ENCODE assay signal across 12 mouse cellular contexts in the genomic region with DNA sequence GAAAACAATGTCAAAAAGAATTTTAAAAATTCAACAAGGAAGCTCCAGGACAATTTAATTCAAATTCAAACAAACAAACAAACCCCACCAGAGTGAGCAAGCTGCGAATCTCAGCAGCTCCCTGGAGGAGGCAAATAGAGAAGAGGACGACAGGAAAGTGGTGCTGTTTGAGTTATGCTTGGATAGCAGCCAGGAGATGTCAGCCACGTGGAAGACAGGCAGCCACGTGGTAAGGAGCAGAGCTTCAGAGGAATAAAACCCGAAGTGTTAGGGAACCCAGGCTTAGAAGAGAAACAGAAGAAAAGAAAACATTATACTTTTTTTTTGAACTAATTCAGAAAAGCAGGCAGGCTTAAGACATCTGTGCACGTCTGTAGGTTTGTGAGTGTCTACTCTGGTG.
DNase-seq lines count a peak whose midpoint lies in the region; ATAC-seq and TF ChIP-seq lines count a peak whose summit lies in the region.
"Had no signal": no experiment of that assay in that cellular context is flagged by ENCODE, and none has a peak within 500 bp of the region (broad histone marks: within the 10 kb centered on the region; RNA-seq: fewer than 3 reads in every experiment).

No protein-coding gene starts in this region.

- H3K9ac ChIP-seq in heart, embryonic 11.5 days (ENCODE audit: low read depth, low read length): no peak overlapping the region
- H3K9ac ChIP-seq in limb, embryonic 14.5 days (ENCODE audit: low read depth, low read length, severe bottlenecking): no peak overlapping the region
- H3K9ac ChIP-seq: hindbrain, embryonic 15.5 days had no signal

- TF ChIP-seq CTCF in brain, embryonic 14.5 days (IDR thresholded peaks at IDR 0.05; ENCODE audit: borderline replicate concordance, extremely low read depth, insufficient read depth, insufficient read length): no peak

- H3K27me3 ChIP-seq in heart, embryonic 11.5 days (ENCODE audit: control insufficient read depth, insufficient read depth, low read length): no peaks in the 10 kb centered on the region
- no peaks in the 10 kb centered on the region for H3K27me3 ChIP-seq in limb, embryonic 14.5 days (ENCODE audit: control insufficient read depth, insufficient read depth, low read length)
- H3K27me3 ChIP-seq in limb, embryonic 10.5 days (ENCODE audit: low read depth, poor library complexity, severe bottlenecking): no peaks in the 10 kb centered on the region

- H3K4me3 ChIP-seq in heart, embryonic 11.5 days (ENCODE audit: low read depth, low read length): no peak overlapping the region
- no peak overlapping the region for H3K4me3 ChIP-seq in limb, embryonic 14.5 days (replicated peaks; ENCODE audit: low read length)
- H3K4me3 ChIP-seq in limb, embryonic 10.5 days: no peak overlapping the region
- H3K4me3 ChIP-seq: hindbrain, embryonic 15.5 days had no signal

- DNase-seq in heart, adult 18-20 months: no peak
- peak; percentile 36 for DNase-seq in limb, embryonic 14.5 days (ENCODE audit: low spot score)
- no peak for DNase-seq in limb, embryonic 10.5 days (ENCODE audit: low spot score)
- DNase-seq in 416B (ENCODE audit: low read depth): peak; percentile 52
- peak; percentile 87 for DNase-seq in brain, embryonic 14.5 days (ENCODE audit: low read depth)
- DNase-seq in frontal cortex, postnatal 10 days (ENCODE audit: low spot score in 2 of 2): no peak
- DNase-seq in urinary bladder, adult 18-20 months (ENCODE audit: low spot score in 2 of 2): no peak
- DNase-seq: kidney, postnatal 14 days; liver had no signal

- peaks cover 45% of the 10 kb centered on the region for H3K4me1 ChIP-seq in heart, embryonic 11.5 days (ENCODE audit: control insufficient read depth, insufficient read depth, low read length)
- H3K4me1 ChIP-seq in limb, embryonic 14.5 days (ENCODE audit: control insufficient read depth, insufficient read depth, low read length): peaks cover 22% of the 10 kb centered on the region
- peaks cover 27% of the 10 kb centered on the region for H3K4me1 ChIP-seq in limb, embryonic 10.5 days

- no peak for ATAC-seq in heart, embryonic 11.5 days (replicated peaks; ENCODE audit: insufficient number of reproducible peaks, low FRiP score, low TSS enrichment)
- ATAC-seq in limb, embryonic 14.5 days (ENCODE audit: low FRiP score, low read depth): no peak

- H3K36me3 ChIP-seq in heart, embryonic 11.5 days (ENCODE audit: control insufficient read depth, insufficient read depth, low read length): no peaks in the 10 kb centered on the region
- H3K36me3 ChIP-seq in limb, embryonic 14.5 days (ENCODE audit: control insufficient read depth, insufficient read depth, low read length): no peaks in the 10 kb centered on the region
- H3K36me3 ChIP-seq in limb, embryonic 10.5 days: no peaks in the 10 kb centered on the region
- H3K36me3 ChIP-seq: hindbrain, embryonic 15.5 days had no signal

- no peak for TF ChIP-seq POLR2A in limb, embryonic 14.5 days (IDR thresholded peaks at IDR 0.05; ENCODE audit: borderline replicate concordance, extremely low read depth, insufficient read depth, insufficient read length)
- TF ChIP-seq POLR2A in brain, embryonic 14.5 days (IDR thresholded peaks at IDR 0.05; ENCODE audit: borderline replicate concordance, extremely low read depth, insufficient read depth, insufficient read length, poor library complexity, severe bottlenecking): no peak

- H3K27ac ChIP-seq in heart, embryonic 11.5 days (ENCODE audit: low read depth, low read length): 0 out of 2 replicates have a peak overlapping the region, but pooled peaks have one; percentile 31
- H3K27ac ChIP-seq in limb, embryonic 14.5 days (replicated peaks; ENCODE audit: low read depth, low read length): no peak overlapping the region
- H3K27ac ChIP-seq in limb, embryonic 10.5 days: no peak overlapping the region
- H3K27ac ChIP-seq: macrophage had no signal

- no peaks in the 10 kb centered on the region for H3K9me3 ChIP-seq in heart, embryonic 11.5 days (replicated peaks; ENCODE audit: control insufficient read depth, low read length)
- H3K9me3 ChIP-seq in limb, embryonic 14.5 days (ENCODE audit: control insufficient read depth, low read length): no peaks in the 10 kb centered on the region
- H3K9me3 ChIP-seq in limb, embryonic 10.5 days (replicated peaks): no peaks in the 10 kb centered on the region
- H3K9me3 ChIP-seq: hindbrain, embryonic 15.5 days had no signal

- H3K4me2 ChIP-seq in heart, embryonic 11.5 days: no peak overlapping the region
- no peak overlapping the region for H3K4me2 ChIP-seq in limb, embryonic 14.5 days (replicated peaks; ENCODE audit: low read depth, low read length, severe bottlenecking)
- H3K4me2 ChIP-seq: hindbrain, embryonic 15.5 days had no signal

- WGBS in heart, embryonic 11.5 days (ENCODE audit: insufficient replicate concordance): 22% methylated on average over 6 of the region's 6 CpGs
- WGBS in limb, embryonic 14.5 days: 30% methylated on average over 6 of the region's 6 CpGs
- 43% methylated on average over 6 of the region's 6 CpGs for WGBS in limb, embryonic 10.5 days

Comparison
In these comparisons a context has a peak if more than half of its experiments do, and no peak if none do; other contexts are left out.
1. DNase-seq: peak in limb, embryonic 14.5 days (single experiment), 416B (single experiment) and brain, embryonic 14.5 days (single experiment); none in heart, adult 18-20 months (0 of 2), limb, embryonic 10.5 days (single experiment), frontal cortex, postnatal 10 days (0 of 2) and urinary bladder, adult 18-20 months (0 of 2).